ENCODE assay signal across 29 mouse cellular contexts in the genomic region with DNA sequence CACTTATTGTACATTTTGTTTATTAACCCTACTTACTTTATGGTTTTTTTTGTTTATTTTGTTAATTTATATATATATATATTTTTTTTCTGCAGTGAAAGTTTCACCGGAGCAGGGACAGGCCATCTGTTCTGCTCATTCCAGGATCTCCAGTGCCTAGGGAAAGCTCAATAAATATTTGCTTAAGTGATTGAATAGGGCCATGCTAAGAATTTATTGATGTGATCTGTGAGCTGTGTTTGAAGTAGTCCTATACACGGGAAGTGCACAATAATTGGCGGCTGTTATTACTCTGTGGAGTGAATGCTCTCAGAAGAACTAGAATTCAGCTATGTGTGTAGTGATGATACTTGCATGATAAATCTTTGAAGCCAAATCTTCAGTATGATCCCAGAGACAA.
"Had no signal": no experiment of that assay in that cellular context is flagged by ENCODE, and none has a peak within 500 bp of the region (broad histone marks: within the 10 kb centered on the region; RNA-seq: fewer than 3 reads in every experiment).

No protein-coding gene starts in this region.

- H3K36me3 ChIP-seq: limb, embryonic 10.5 days; limb, embryonic 12.5 days; limb, embryonic 13.5 days; limb, embryonic 15.5 days; liver, embryonic 12.5 days; liver, embryonic 13.5 days; liver, embryonic 15.5 days; lung, embryonic 15.5 days; midbrain, embryonic 12.5 days; midbrain, embryonic 15.5 days; neural tube, embryonic 12.5 days had no signal

- H3K9me3 ChIP-seq: limb, embryonic 10.5 days; limb, embryonic 12.5 days; limb, embryonic 13.5 days; limb, embryonic 15.5 days; liver, embryonic 12.5 days; liver, embryonic 13.5 days; liver, embryonic 15.5 days; lung, embryonic 15.5 days; midbrain, embryonic 12.5 days; midbrain, embryonic 15.5 days; neural tube, embryonic 12.5 days had no signal

- H3K9ac ChIP-seq: limb, embryonic 12.5 days; limb, embryonic 13.5 days; limb, embryonic 15.5 days; liver, embryonic 12.5 days; liver, embryonic 13.5 days; liver, embryonic 14.5 days; liver, embryonic 15.5 days; liver, postnatal 0 days; lung, embryonic 14.5 days; lung, embryonic 15.5 days; midbrain, embryonic 12.5 days; midbrain, embryonic 15.5 days; neural tube, embryonic 12.5 days had no signal

- H3K4me1 ChIP-seq: limb, embryonic 10.5 days; limb, embryonic 12.5 days; limb, embryonic 13.5 days; limb, embryonic 15.5 days; liver, embryonic 12.5 days; liver, embryonic 13.5 days; liver, embryonic 15.5 days; lung, embryonic 15.5 days; megakaryocyte, embryonic 14.5 days; midbrain, embryonic 12.5 days; midbrain, embryonic 15.5 days; neural tube, embryonic 12.5 days had no signal

- H3K4me3 ChIP-seq: left cerebral cortex, adult 2 months; limb, embryonic 10.5 days; limb, embryonic 12.5 days; limb, embryonic 13.5 days; limb, embryonic 15.5 days; liver, embryonic 12.5 days; liver, embryonic 13.5 days; liver, embryonic 15.5 days; lung, embryonic 15.5 days; megakaryocyte, embryonic 14.5 days; midbrain, embryonic 12.5 days; midbrain, embryonic 15.5 days; myocyte; neural tube, embryonic 12.5 days had no signal

- H3K27ac ChIP-seq: left cerebral cortex, adult 2 months; limb, embryonic 10.5 days; limb, embryonic 12.5 days; limb, embryonic 13.5 days; limb, embryonic 15.5 days; liver, embryonic 12.5 days; liver, embryonic 13.5 days; liver, embryonic 14.5 days; liver, embryonic 15.5 days; lung, embryonic 15.5 days; macrophage; midbrain, embryonic 12.5 days; midbrain, embryonic 15.5 days; neural tube, embryonic 12.5 days had no signal

- ATAC-seq: liver, embryonic 12.5 days; liver, postnatal 0 days; lung, postnatal 0 days; midbrain, embryonic 15.5 days had no signal

- H3K4me2 ChIP-seq: limb, embryonic 12.5 days; limb, embryonic 13.5 days; limb, embryonic 15.5 days; liver, embryonic 11.5 days; liver, embryonic 12.5 days; liver, embryonic 13.5 days; liver, embryonic 15.5 days; lung, embryonic 14.5 days; lung, embryonic 15.5 days; midbrain, embryonic 12.5 days; midbrain, embryonic 15.5 days; neural tube, embryonic 12.5 days had no signal

- H3K27me3 ChIP-seq: limb, embryonic 12.5 days; limb, embryonic 13.5 days; limb, embryonic 15.5 days; liver, embryonic 12.5 days; liver, embryonic 13.5 days; liver, embryonic 15.5 days; lung, embryonic 15.5 days; megakaryocyte, embryonic 14.5 days; midbrain, embryonic 12.5 days; midbrain, embryonic 15.5 days; neural tube, embryonic 12.5 days had no signal

- DNase-seq: left cerebral cortex, postnatal 4 days; liver; liver, embryonic 13.5 days; liver, postnatal 0 days; lung, adult 18-20 months; lung, adult 2 months; lung, embryonic 14.5 days; lung, postnatal 10 days; lung, postnatal 14 days; lung, postnatal 36 days; lung, postnatal 4 days; midbrain, embryonic 14.5 days had no signal
